Mouse (Mus musculus) bone marrow macrophage, adult 2 months (primary cell): Measurements from ENCODE around the gene Olfr412. TPM values are rescaled to one million over a fixed set of nuclear protein-coding genes. Genes with fewer than 3 reads are reported as not detected.

Experiments used
- H3K27ac ChIP-seq: 2 replicates; pipeline ENCODE4 v1.5.1; 2012; ENCODE audit warnings: low read depth, low read length; ENCODE audit not compliant: insufficient read depth
- H3K4me1 ChIP-seq: 2 replicates; pipeline ENCODE4 v1.6.1; 2012; ENCODE audit warnings: low read length; ENCODE audit not compliant: control insufficient read depth, insufficient read depth
- H3K4me3 ChIP-seq: 2 replicates; pipeline ENCODE4 v1.5.1; 2012; ENCODE audit warnings: mild to moderate bottlenecking, low read length, moderate library complexity; ENCODE audit not compliant: insufficient read depth
- CTCF ChIP-seq: IDR thresholded peaks from 2 replicates; pipeline ENCODE4 v1.5.1; 2012; ENCODE audit warnings: low read depth, mild to moderate bottlenecking, low read length, moderate library complexity
- POLR2A ChIP-seq: IDR thresholded peaks from 2 replicates; pipeline ENCODE4 v1.6.1; 2012; ENCODE audit warnings: mild to moderate bottlenecking, low read depth, low read length, borderline replicate concordance
- polyA plus RNA-seq: library from polyadenylated mRNA; stranded (reverse); fragments of >200 nt; gene quantifications from 2 replicates; pipeline ENCODE4 v1.2.4, GENCODE M21; 2012; ENCODE audit not compliant: missing spikeins, insufficient read depth, insufficient read length

Olfr412 gene
- polyA plus RNA-seq, 1 experiment: not detected

DNA sequence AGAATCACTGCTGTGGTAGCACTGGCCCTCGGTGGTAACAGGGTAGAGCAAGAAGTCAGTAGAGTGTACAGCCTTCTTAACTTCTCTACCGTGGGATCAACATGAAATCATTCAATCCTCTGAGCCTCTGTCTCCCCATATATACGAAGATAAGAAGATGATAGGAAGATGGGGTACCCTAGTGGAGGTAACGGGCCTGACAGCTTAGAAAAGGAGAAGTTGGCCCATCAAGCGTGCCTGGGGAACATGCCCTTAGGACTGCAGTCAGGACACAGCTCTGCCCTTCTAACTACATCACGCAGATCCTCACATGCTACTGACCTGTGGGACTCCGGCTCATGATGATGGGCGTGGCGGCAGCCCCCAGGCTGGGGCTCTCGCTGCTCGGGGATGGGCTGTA is 30.0 kb downstream of the Olfr412 start:
- TF ChIP-seq CTCF (no peak), POLR2A (no peak)
- no peak overlapping the region for H3K4me3 ChIP-seq
- no peaks in the 10 kb centered on the region for H3K4me1 ChIP-seq
- H3K27ac ChIP-seq: no peak overlapping the region

DNA sequence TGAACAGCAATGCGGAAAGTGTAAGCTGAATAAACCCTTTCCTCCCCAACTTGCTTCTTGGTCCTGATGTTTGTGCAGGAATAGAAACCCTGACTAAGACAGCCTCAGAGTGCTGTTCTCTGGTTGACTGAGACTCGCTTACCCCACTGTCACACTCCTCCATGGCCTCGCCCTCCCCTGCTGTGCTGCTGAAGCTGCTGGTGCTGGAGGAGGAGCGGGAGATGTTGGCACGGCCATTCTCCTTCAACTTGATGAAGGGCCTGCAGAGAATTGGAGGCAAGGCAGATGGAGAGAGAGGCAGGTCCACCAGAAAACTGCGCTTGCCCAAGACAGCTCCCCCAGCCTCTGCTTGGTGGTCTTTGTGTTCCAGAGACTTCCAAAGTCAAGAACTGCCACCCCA is 31.0 kb downstream of the Olfr412 start:
- no peaks in the 10 kb centered on the region for H3K4me1 ChIP-seq
- TF ChIP-seq POLR2A (no peak), CTCF (no peak)
- H3K4me3 ChIP-seq: no peak overlapping the region
- H3K27ac ChIP-seq: no peak overlapping the region

DNA sequence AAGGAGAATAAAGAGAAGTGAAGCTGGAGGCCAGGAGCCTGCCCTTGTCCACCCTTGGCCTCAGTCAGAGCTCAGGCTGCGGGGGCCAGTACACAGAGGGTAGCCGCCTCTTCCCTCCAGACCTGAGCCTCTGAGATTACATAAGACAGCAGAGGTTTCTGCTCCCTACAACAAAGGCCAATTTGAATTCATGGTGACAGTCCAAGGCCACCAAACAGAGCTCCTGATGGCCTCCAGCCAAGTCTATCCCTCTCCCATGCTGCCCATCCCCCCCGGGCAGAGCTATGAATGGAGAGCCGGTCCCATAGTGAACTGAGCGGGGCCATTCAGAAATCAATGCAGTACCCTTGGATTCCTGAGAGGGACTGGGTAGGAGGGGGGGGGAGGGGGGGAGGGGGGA is 31.6 kb downstream of the Olfr412 start:
- H3K4me1 ChIP-seq: no peaks in the 10 kb centered on the region
- TF ChIP-seq CTCF (no peak), POLR2A (no peak)
- no peak overlapping the region for H3K27ac ChIP-seq
- no peak overlapping the region for H3K4me3 ChIP-seq

DNA sequence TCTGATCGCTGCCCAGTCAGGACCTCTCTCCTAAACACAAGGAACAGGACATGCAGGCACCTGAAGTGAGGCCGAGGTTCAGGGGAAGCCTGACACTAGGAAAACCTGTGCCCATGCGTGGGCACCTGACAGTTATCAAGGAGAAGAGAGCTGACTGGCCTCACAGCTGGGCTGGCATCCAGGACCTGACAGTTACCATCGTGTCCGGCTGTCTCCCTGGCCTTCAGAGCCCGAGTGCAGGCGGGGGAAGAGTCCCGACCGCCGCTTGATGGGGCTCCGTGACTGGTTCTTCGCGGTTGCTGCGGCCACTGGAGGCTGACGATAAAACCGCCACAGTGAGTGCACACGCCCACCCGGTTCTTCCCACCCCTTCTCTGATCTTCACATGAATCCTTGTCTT is 33.7 kb downstream of the Olfr412 start:
- H3K4me1 ChIP-seq: no peaks in the 10 kb centered on the region
- TF ChIP-seq POLR2A (no peak), CTCF (no peak)
- no peak overlapping the region for H3K4me3 ChIP-seq
- H3K27ac ChIP-seq: no peak overlapping the region

DNA sequence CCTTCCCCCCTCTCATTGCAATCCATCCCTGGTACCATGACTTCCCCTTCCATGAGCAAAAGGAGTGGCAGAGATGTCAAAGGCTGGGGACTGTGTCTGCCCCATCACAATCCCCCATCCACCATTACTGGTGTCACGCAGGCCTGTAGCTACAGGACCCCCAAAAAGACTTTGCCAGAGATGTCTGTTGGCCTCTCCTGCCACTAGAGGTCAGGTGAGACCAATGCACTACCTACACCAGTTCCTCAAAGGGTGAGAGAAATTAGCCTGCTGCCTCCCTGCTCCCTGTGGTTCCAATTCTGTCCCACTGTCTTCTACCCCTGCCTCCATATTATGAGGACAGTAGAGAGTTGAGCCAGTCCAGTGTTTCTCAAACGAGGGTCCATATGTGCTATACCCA is 40.3 kb downstream of the Olfr412 start:
- Histone ChIP-seq H3K4me1 (no peaks in the 10 kb centered on the region), H3K4me3 (no peak overlapping the region), H3K27ac (no peak overlapping the region)
- TF ChIP-seq CTCF (no peak), POLR2A (no peak)

DNA sequence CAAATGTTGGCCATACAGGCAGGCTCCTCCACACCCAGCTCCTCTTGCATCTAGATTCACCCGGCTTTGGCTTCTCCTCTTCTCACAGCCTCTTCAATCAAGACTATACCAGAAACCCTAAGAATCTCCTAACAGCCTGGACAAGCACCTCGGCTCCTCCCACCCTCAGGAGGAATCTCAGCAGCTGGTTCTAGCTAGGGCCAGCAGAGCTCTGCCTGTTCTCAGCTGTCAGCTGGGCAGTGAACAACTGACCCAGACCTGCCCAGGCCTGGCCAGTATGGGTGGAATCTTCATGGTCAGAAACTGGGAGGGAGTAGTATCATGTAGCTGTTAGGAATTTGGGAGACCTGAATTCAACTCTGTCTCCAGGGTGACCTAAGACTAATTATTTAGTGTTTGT is 42.3 kb downstream of the Olfr412 start:
- H3K4me1 ChIP-seq: no peaks in the 10 kb centered on the region
- no peak for TF ChIP-seq POLR2A
- no peak for TF ChIP-seq CTCF
- no peak overlapping the region for H3K4me3 ChIP-seq
- no peak overlapping the region for H3K27ac ChIP-seq

DNA sequence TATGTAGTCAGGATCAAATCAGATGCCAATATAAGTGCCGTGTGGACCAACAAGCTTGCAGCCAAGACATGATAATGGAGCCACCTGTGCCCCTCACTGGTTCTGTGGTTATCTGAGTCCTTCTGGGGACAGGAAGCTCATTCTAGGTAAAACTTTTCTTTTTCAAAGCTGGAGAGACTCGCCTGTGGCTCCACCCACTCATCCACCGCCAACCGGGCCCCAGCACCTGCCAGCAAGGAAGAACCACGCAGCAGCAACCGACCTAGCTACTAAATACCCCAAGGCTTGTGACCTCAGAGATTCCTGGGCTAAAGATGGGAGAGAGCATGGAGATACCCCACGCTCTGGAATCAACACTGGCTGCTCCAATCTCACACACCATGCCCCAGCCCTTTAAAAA is 43.3 kb downstream of the Olfr412 start:
- no peak for TF ChIP-seq CTCF
- no peak for TF ChIP-seq POLR2A
- no peak overlapping the region for H3K4me3 ChIP-seq
- no peaks in the 10 kb centered on the region for H3K4me1 ChIP-seq
- H3K27ac ChIP-seq: no peak overlapping the region

DNA sequence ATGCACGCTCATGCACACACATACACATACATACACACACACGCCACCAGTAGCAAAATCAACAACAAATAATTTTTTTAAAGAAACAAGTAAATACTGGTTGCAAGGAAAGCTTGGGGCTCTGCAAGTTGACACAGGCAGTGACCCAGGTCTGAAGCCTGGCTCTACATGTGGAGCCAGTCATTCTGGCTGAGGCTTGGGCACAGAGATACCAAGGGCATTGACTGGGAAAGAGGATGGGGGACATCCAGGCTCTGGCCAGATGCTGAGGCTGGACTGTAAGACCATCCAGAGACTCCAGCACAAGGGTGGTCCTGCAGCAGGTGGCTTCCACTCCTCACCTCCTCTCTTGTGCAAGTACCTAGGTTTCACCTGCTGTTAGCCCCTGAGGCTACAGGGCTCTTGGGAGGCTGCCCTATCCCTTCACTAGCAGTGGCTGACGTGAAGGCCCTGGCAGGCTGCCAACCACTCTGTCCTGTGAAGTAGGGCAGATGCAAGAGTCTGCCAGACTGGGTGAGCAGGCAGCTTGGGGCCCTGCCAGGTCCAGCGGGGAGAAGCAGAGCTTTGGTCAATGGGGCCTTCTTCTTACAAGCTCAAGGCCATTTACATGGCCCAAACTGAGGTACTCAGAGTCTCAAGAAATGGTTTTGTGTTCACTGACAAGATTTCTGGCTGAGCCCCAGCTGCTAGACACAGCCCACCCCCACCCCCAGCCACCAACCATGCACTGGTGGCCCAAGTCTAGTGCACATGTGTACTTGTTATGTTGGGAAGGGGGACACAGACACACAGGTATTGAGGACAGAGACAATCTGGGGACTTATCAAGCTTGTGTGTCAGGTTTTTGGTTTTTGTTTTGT is 46.9 kb downstream of the Olfr412 start:
- no peaks in the 10 kb centered on the region for H3K4me1 ChIP-seq
- H3K27ac ChIP-seq: no peak overlapping the region
- no peak overlapping the region for H3K4me3 ChIP-seq
- TF ChIP-seq POLR2A (no peak), CTCF (no peak)

DNA sequence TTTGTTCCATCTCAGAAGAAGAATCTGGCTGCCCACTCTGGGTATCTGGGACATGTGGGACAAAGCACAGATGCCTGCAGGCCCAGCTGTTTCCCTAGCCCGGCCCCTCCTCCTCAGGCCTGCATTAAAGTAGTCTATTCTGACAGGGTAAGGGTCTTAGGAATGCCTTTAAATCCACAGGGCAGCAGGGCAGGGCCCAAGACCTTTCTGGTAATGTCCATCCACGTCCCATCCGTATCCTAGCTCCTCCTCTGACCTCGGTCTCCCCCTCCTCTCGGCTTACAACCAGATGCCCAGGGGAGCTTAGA is 47.5 kb downstream of the Olfr412 start:
- H3K27ac ChIP-seq: no peak overlapping the region
- TF ChIP-seq POLR2A (no peak), CTCF (no peak)
- no peak overlapping the region for H3K4me3 ChIP-seq
- H3K4me1 ChIP-seq: no peaks in the 10 kb centered on the region

DNA sequence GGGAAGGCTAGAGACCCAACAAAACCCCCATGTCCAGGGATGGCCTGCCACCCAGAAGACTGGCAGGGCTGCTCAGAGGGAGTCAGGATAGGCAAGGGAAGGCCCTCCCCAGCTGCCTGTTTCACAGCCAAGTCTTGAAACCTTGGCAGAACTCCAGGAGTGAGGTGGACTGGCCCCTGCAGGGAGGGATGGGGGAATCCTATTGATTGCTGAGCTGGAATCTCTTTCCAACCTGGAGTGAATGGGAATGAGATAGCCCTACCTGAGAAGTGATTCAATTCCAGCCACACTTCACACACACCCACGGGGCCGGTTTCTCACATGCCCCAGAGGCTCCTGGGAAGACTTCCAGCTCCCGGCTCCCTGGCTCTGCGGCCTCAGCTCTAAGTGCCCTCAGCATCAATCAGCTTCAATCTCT is 47.9 kb downstream of the Olfr412 start:
- Histone ChIP-seq H3K27ac (no peak overlapping the region), H3K4me3 (no peak overlapping the region), H3K4me1 (no peaks in the 10 kb centered on the region)
- no peak for TF ChIP-seq POLR2A
- no peak for TF ChIP-seq CTCF

DNA sequence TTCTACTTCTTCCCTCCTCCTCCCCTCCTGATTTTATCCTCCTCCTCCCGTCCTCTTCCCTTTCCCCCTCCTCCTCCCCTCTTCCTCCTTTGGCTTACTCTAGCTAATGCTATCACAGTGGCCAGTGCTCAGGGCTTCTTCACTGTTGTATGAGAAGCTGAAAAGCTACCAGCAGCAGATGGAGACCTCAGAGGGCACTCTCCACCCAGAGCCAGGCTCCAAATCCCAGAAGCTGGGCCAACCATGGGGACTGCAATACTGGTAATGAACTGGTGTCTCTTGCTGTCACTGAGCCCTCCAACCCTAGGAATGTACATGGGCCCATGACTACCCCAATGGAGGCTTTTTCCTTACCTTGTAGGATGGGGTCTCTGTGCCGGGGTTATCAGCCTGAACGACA is 50.1 kb downstream of the Olfr412 start:
- H3K4me3 ChIP-seq: no peak overlapping the region
- no peak overlapping the region for H3K27ac ChIP-seq
- TF ChIP-seq POLR2A: no peak
- TF ChIP-seq CTCF: no peak
- no peaks in the 10 kb centered on the region for H3K4me1 ChIP-seq
